Mouse (Mus musculus) gastrocnemius, adult 2 months (tissue): ENCODE measurements around the gene Upk2. TPM values are rescaled to one million over a fixed set of nuclear protein-coding genes. Genes with fewer than 3 reads are reported as not detected.
A peak's percentile ranks its signal among the peaks of the same experiment; 100 is the strongest.
"Not testable (repeated sequence)": the region's sequence is repeated elsewhere in the genome, so short reads cannot be mapped to it uniquely, and the experiment has no call there.

Source experiments
- DNase-seq: peaks from one replicate; pipeline ENCODE4 v3.0.0; 2022
- H3K27ac ChIP-seq: fragments of 200-600 bp; 2 replicates; pipeline ENCODE4 v1.8.1; 2022; ENCODE audit warnings: mild to moderate bottlenecking
- H3K4me3 ChIP-seq: fragments of 200-600 bp; 2 replicates; pipeline ENCODE4 v1.8.1; 2022; ENCODE audit warnings: mild to moderate bottlenecking, moderate library complexity
- CTCF ChIP-seq: fragments of 200-600 bp; IDR thresholded peaks from 2 replicates; pipeline ENCODE4 v1.8.1; 2022; ENCODE audit warnings: antibody characterized with exemption, mild to moderate bottlenecking, moderate library complexity
- intact Hi-C: fragments of 180-260 bp; cut with DNase I; formaldehyde crosslinking; loops from one replicate; pipeline ENCODE4 v1.15.1; 2025
- total RNA-seq, 2 experiments: library from RNA; stranded (reverse); gene quantifications; 2 replicates each; pipeline ENCODE4 v1.2.3; 2021

The Upk2 gene
- total RNA-seq, 2 experiments from 2014 or later: 0.22 to 0.23 TPM

GRCm38 (mm10) chr9:44410647-44411336, 44.0 kb downstream of the Upk2 start:
- TF ChIP-seq CTCF: no peak
- no peak overlapping the region for H3K27ac ChIP-seq
- intact Hi-C loops: no loop called here
- DNase-seq: no peak
- no peak overlapping the region for H3K4me3 ChIP-seq

- DNase-seq, intact Hi-C loops: not testable (repeated sequence)
- H3K27ac ChIP-seq: peak overlapping the region; percentile 97; the same call in 1 of the 2 replicates
- H3K4me3 ChIP-seq: peak overlapping the region; percentile 95
Measured at GRCm38 (mm10) chr9:44408693-44409092, 46.1 kb downstream of the Upk2 start.

- intact Hi-C loops: no loop called here
- no peak for DNase-seq
- no peak for TF ChIP-seq CTCF
- Histone ChIP-seq H3K4me3 (peak overlapping the region; percentile 95), H3K27ac (peak overlapping the region; percentile 97)
Measured at GRCm38 (mm10) chr9:44407752-44408097, 47.1 kb downstream of the Upk2 start.

- Histone ChIP-seq H3K4me3 (peak within 1 kb of the TSS; percentile 95), H3K27ac (peak within 1 kb of the TSS; percentile 97)
- intact Hi-C loops: no loop called here
- DNase-seq: peak; percentile 94
- no peak for TF ChIP-seq CTCF
Measured at GRCm38 (mm10) chr9:44406906-44407751, 47.6 kb downstream of the Upk2 start, which contains the start of the genes Rps25 and Trappc4. Gene Rps25, plus strand, starts transcription at chr9:44407139. Gene Trappc4, minus strand, starts transcription at chr9:44407600.

GRCm38 (mm10) chr9:44405011-44405410, 49.8 kb downstream of the Upk2 start:
- intact Hi-C loops: no loop called here
- no peak for TF ChIP-seq CTCF
- DNase-seq: no peak
- no peak overlapping the region for H3K4me3 ChIP-seq
- H3K27ac ChIP-seq: no peak overlapping the region

Other genes with a start within 250 kb of the Upk2 start
- gene Cbl, start 220.9 kb downstream of the Upk2 start, total RNA-seq: 10 to 100 TPM in 1 of 2 experiments, 1 to 10 TPM in 1; 7.5 to 13.4 TPM
- gene Ccdc153, start 214.3 kb downstream of the Upk2 start, total RNA-seq: not detected
- gene Pdzd3, start 203.5 kb downstream of the Upk2 start, total RNA-seq: 1 to 10 TPM in 1 of 2 experiments, under 1 TPM in 1; 0.97 to 1.6 TPM
- gene Nlrx1, start 186.4 kb downstream of the Upk2 start, total RNA-seq: 10 to 100 TPM; 19.2 to 20.8 TPM
- under 1 TPM; 0.28 to 0.97 TPM for gene Abcg4, start 166.4 kb downstream of the Upk2 start, total RNA-seq
- gene Hinfp, start 149.3 kb downstream of the Upk2 start, total RNA-seq: 1 to 10 TPM; 6.3 to 6.8 TPM
- gene C2cd2l, start 134.7 kb downstream of the Upk2 start, total RNA-seq: 10 to 100 TPM; 14.9 to 17.8 TPM
- gene Dpagt1, start 129.0 kb downstream of the Upk2 start, total RNA-seq: 10 to 100 TPM; 12.3 to 14.1 TPM
- gene H2afx, start 120.3 kb downstream of the Upk2 start, total RNA-seq: 1 to 10 TPM; 8.4 to 8.7 TPM
- gene Hmbs, start 110.7 kb downstream of the Upk2 start, total RNA-seq: 10 to 100 TPM; 21.9 to 29.1 TPM
- 10 to 100 TPM; 16.6 to 19.5 TPM for gene Vps11, start 93.3 kb downstream of the Upk2 start, total RNA-seq
- gene Hyou1, start 75.5 kb downstream of the Upk2 start, total RNA-seq: 10 to 100 TPM; 24.2 to 33.6 TPM
- 100 to 1,000 TPM in 1 of 2 experiments, 10 to 100 TPM in 1; 90.6 to 129 TPM for gene Slc37a4, start 58.1 kb downstream of the Upk2 start, total RNA-seq
- gene Rps25, start 47.8 kb downstream of the Upk2 start, total RNA-seq: 100 to 1,000 TPM; 740 to 827 TPM
- gene Trappc4, start 47.4 kb downstream of the Upk2 start, total RNA-seq: 10 to 100 TPM; 15.4 to 21.5 TPM
- gene Ccdc84, start 36.4 kb downstream of the Upk2 start, total RNA-seq: 1 to 10 TPM; 5.0 to 5.7 TPM
- not detected for gene Foxr1, start 13.8 kb downstream of the Upk2 start, total RNA-seq
- 10 to 100 TPM; 38.3 to 43.6 TPM for gene Bcl9l, start 27.8 kb upstream of the Upk2 start, total RNA-seq
- gene Cxcr5, start 106.9 kb upstream of the Upk2 start, total RNA-seq: not detected
- 10 to 100 TPM; 68.8 to 74.4 TPM for gene Ddx6, start 149.9 kb upstream of the Upk2 start, total RNA-seq
- gene Treh, start 218.3 kb upstream of the Upk2 start, total RNA-seq: not detected